Mouse (Mus musculus): ENCODE measurements around the gene Trim44.

Trim44 gene

GRCm38 (mm10) chr2:102407363-102408184, at the start of gene Trim44:
Gene Trim44 (minus strand): TSS chr2:102407828.
- DNase-seq (ENCODE audit: low spot score): no peak

DNA sequence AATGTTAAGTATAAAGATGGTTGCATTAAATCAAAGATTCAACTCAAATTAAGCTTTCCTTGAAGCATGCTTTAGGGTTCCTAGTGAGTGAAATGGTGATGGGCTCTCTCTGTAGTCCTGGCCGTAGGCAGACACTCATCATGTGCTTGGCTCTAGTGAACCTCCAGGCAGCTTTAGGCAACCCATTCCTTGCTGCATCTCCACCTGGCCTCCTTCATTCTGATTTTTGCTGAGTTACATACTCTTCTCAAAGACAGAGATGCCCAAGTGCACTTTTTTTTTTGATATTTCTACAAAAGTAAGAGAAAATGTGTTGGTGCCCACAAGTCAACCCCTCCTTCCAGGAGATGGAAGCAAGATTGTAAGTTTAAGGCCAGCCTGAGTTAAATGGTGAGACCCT, 47.5 kb upstream of the Trim44 start:
- no peak for DNase-seq (ENCODE audit: low spot score)

- no peak for DNase-seq (ENCODE audit: low spot score)
Measured at GRCm38 (mm10) chr2:102453447-102453846, 45.8 kb upstream of the Trim44 start.

GRCm38 (mm10) chr2:102451671-102452549, 44.3 kb upstream of the Trim44 start, which contains the start of gene Fjx1:
Gene Fjx1 (minus strand): TSS chr2:102452499.
- DNase-seq (ENCODE audit: low spot score): peak; percentile 8

GRCm38 (mm10) chr2:102450761-102451670, 43.4 kb upstream of the Trim44 start:
- DNase-seq (ENCODE audit: low spot score): peak; percentile 44

- peak; percentile 62 for DNase-seq (ENCODE audit: low spot score)
Measured at GRCm38 (mm10) chr2:102450248-102450760, 42.7 kb upstream of the Trim44 start.

GRCm38 (mm10) chr2:102449630-102450247, 42.1 kb upstream of the Trim44 start:
- DNase-seq (ENCODE audit: low spot score): peak; percentile 11

GRCm38 (mm10) chr2:102449056-102449455, 41.4 kb upstream of the Trim44 start:
- DNase-seq (ENCODE audit: low spot score): no peak

GRCm38 (mm10) chr2:102447831-102448230, 40.2 kb upstream of the Trim44 start:
- no peak for DNase-seq (ENCODE audit: low spot score)

DNA sequence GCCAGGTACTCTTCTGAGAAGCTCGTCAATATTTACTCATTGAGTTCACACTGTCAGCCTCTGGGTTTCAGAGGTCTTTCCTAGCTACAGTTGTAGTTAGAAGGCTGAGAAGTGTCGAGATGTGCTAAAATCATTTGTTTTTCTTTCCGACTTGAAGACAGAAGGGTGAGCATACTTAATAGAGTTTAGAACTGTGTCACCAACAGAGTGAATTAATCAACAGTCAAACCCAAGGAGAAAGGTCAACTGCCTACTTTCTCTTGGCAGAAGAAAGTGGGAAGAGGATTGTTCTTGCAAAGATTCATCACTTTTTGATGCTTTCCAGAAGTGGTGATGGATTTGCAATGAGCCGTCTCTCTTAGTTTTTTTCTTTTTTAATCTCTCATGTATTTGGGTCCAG, 39.2 kb upstream of the Trim44 start:
- DNase-seq (ENCODE audit: low spot score): no peak

- DNase-seq (ENCODE audit: low spot score): no peak
Measured at GRCm38 (mm10) chr2:102437357-102438030, 29.9 kb upstream of the Trim44 start.

- DNase-seq (ENCODE audit: low spot score): no peak
Measured at GRCm38 (mm10) chr2:102433879-102434278, 26.3 kb upstream of the Trim44 start.

GRCm38 (mm10) chr2:102431084-102431483, 23.5 kb upstream of the Trim44 start:
- DNase-seq (ENCODE audit: low spot score): no peak

GRCm38 (mm10) chr2:102427974-102428373, 20.3 kb upstream of the Trim44 start:
- no peak for DNase-seq (ENCODE audit: low spot score)

- DNase-seq (ENCODE audit: low spot score): no peak
Measured at GRCm38 (mm10) chr2:102426434-102426833, 18.8 kb upstream of the Trim44 start.

DNA sequence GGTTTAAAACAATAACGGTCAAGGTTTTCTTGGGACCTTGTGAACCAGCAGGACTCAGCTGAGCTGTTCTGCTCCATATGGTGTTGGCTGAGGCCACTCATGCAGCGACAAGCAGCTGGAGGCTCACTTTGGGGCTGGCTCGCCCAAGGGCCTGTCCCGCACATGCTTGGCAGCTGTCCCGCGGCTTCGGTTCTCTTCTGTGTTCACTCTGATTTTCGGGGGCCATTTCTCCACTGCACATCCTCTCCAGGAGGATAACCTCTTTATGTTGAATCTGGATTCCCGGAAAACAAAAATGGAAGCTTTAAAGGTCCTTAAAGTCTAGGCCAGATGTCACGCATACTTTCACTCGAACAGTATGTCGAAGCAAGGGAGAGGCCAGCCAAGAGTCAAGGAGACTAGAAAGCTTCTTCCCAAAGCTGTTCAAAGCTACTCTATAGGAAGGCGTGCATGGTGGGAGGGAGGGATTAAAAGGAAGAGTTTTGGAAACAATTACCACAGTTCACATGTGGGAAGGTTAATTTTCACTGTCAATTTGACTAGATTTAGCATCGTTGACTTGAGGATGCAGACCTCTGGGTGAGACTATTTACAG, 8.6 kb upstream of the Trim44 start:
- DNase-seq (ENCODE audit: low spot score): no peak

DNA sequence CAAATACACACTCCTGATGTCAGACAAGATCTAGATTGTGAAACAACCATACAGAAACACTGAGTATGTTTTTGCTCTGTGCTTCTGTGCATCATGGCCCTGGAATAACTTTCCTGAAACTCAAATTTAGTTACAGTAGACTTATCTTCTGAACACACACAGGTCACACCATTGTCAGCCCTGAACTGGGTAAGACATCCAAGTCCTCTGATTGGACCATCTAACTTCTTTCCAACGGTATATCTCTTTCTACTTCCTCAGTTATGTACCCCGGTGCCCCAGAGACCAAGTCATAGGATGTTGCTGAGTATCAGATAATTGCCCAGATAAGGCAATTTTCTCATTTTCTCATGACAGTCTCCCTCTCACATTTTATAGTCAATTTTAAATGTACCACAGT, 5.1 kb upstream of the Trim44 start:
- DNase-seq (ENCODE audit: low spot score): no peak

GRCm38 (mm10) chr2:102410615-102411014, 3.0 kb upstream of the Trim44 start:
- DNase-seq (ENCODE audit: low spot score): no peak

GRCm38 (mm10) chr2:102409741-102410140, 2.1 kb upstream of the Trim44 start:
- DNase-seq (ENCODE audit: low spot score): no peak

All from layer of hippocampus, adult 11-12 months (tissue).